Mouse (Mus musculus) limb, embryonic 14.5 days (tissue): ENCODE data around the gene Cyth1. TPM values are rescaled to one million over a fixed set of nuclear protein-coding genes. Genes with fewer than 3 reads are reported as not detected.
A peak's percentile ranks its signal among the peaks of the same experiment; 100 is the strongest.

Experiments used
- ATAC-seq: fragments of 200-750 bp; cut with Nextera tagmentation; 2 replicates; pipeline ENCODE4 v1.8.0; 2017; ENCODE audit warnings: low read depth, moderate number of reproducible peaks, moderate TSS enrichment; ENCODE audit not compliant: low FRiP score
- DNase-seq: peaks from one replicate; pipeline ENCODE4 v3.0.0-alpha.2; 2015; ENCODE audit warnings: low spot score
- H3K27ac ChIP-seq: fragments of 300-500 bp; sonication (generic); replicated peaks from 2 replicates; pipeline ENCODE4 v1.5.1; 2014; ENCODE audit warnings: low read depth, mild to moderate bottlenecking, low read length, moderate library complexity, mixed read lengths
- H3K27me3 ChIP-seq: fragments of 300-500 bp; sonication (generic); 2 replicates; pipeline ENCODE4 v1.6.1; 2014; ENCODE audit warnings: low read length, mixed read lengths; ENCODE audit not compliant: control insufficient read depth, insufficient read depth
- H3K36me3 ChIP-seq: fragments of 300-500 bp; sonication (generic); 2 replicates; pipeline ENCODE4 v1.6.1; 2014; ENCODE audit warnings: mild to moderate bottlenecking, low read length, moderate library complexity, mixed read lengths; ENCODE audit not compliant: control insufficient read depth, insufficient read depth
- H3K4me1 ChIP-seq: fragments of 300-500 bp; sonication (generic); 2 replicates; pipeline ENCODE4 v1.6.1; 2014; ENCODE audit warnings: antibody characterized with exemption, low read length, mixed read lengths; ENCODE audit not compliant: control insufficient read depth, insufficient read depth
- H3K4me2 ChIP-seq: fragments of 300-500 bp; sonication (generic); replicated peaks from 2 replicates; pipeline ENCODE4 v1.6.1; 2014; ENCODE audit warnings: low read depth, mild to moderate bottlenecking, low read length, moderate library complexity; ENCODE audit not compliant: severe bottlenecking
- H3K4me3 ChIP-seq: fragments of 300-500 bp; sonication (generic); replicated peaks from 2 replicates; pipeline ENCODE4 v1.5.1; 2014; ENCODE audit warnings: low read length
- H3K9ac ChIP-seq: fragments of 300-500 bp; sonication (generic); 2 replicates; pipeline ENCODE4 v1.6.1; 2014; ENCODE audit warnings: mild to moderate bottlenecking, low read depth, low read length, moderate library complexity; ENCODE audit not compliant: severe bottlenecking
- H3K9me3 ChIP-seq: fragments of 300-500 bp; sonication (generic); 2 replicates; pipeline ENCODE4 v1.6.1; 2016; ENCODE audit warnings: low read length; ENCODE audit not compliant: control insufficient read depth
- POLR2A ChIP-seq: fragments of 200-500 bp; IDR thresholded peaks from 2 replicates; pipeline ENCODE4 v1.8.0; 2012; ENCODE audit warnings: inconsistent platforms, mild to moderate bottlenecking, moderate library complexity, borderline replicate concordance; ENCODE audit not compliant: insufficient read depth, insufficient read length; ENCODE audit errors: extremely low read depth
- WGBS: fragments of 180-500 bp; shearing (Covaris S2); extraction: QIAGEN DNeasy Blood & Tissue Kit; methylation state at CpG from one replicate; pipeline ENCODE4 v1.1.7; 2014; 5-methylcytosine and 5-hydroxymethylcytosine counted together
- polyA plus RNA-seq, 2 experiments: library from polyadenylated mRNA; depleted of rRNA in 1 of 2; stranded (reverse) in 1 of 2; unstranded in 1 of 2; fragments of >200 nt; fragmentation: Nextera tagmentation in 1 of 2; extraction: Ambion mirVana in 1 of 2; gene quantifications; 2 replicates each; pipeline versions ENCODE4 v1.2.1 to v1.2.3; 2012 to 2014

Gene Cyth1
- polyA plus RNA-seq, 2 experiments: 13.5 to 22.3 TPM

DNA sequence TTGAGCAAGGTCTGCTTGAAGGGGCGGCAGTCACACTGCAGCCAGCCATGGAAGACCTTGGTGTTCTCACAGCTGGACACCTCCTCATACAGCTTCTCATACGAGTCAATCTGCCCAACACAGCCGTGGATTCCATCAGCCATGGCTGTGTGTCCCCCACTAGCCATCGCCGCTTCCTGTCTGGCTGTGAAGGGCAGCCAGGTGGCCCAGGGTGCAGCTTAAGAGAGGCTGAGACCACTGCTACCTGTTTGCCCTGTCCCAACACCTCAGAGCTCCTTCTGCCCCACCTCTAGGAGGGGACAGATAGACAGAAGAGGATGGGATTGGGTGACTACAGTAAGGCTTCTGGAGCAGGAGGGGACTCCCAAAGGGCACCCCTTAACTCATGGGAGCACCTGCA lies 145.0 kb downstream of the Cyth1 start:
- ATAC-seq: no peak
- no peak overlapping the region for H3K9ac ChIP-seq

DNA sequence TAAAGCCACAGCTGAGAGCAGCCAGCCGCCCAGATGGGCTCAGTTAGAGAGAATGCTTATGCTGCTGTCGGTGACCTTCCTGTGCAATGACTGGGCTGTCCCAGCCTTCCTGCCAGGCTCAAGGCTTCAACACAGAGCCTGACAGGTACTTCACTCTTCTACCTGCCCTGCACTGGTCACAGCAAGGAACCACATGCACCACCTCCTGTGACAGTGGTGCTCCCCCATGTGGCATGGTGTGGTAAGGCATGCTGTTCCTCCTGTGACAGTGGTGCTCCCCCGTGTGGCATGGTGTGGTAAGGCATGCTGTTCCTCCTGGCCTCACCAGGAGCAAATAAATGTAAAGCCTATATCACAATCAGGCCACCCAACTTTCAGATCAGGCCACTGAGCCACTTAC lies 145.6 kb downstream of the Cyth1 start:
- Histone ChIP-seq H3K27ac (no peak overlapping the region), H3K4me1 (no peaks in the 10 kb centered on the region), H3K4me3 (no peak overlapping the region), H3K36me3 (no peaks in the 10 kb centered on the region), H3K9me3 (no peaks in the 10 kb centered on the region), H3K27me3 (no peaks in the 10 kb centered on the region), H3K4me2 (no peak overlapping the region), H3K9ac (no peak overlapping the region)
- no peak for TF ChIP-seq POLR2A
- DNase-seq (peak; percentile 64), ATAC-seq (peak; percentile 23; the same call in 1 of the 2 replicates)
- WGBS: 58% methylated on average over 3 of the region's 3 CpGs

More for the DNA sequence above, 145.0 kb downstream of the Cyth1 start:
- DNase-seq: no peak
- H3K27me3 ChIP-seq: no peaks in the 10 kb centered on the region
- no peaks in the 10 kb centered on the region for H3K4me1 ChIP-seq
- no peak for TF ChIP-seq POLR2A
- H3K27ac ChIP-seq: no peak overlapping the region
- no peaks in the 10 kb centered on the region for H3K36me3 ChIP-seq
- WGBS: 89% methylated on average over 5 of the region's 5 CpGs
- H3K4me2 ChIP-seq: no peak overlapping the region
- no peaks in the 10 kb centered on the region for H3K9me3 ChIP-seq
- H3K4me3 ChIP-seq: no peak overlapping the region

- H3K4me2 ChIP-seq: no peak overlapping the region
- no peak overlapping the region for H3K9ac ChIP-seq
- no peaks in the 10 kb centered on the region for H3K27me3 ChIP-seq
- H3K4me3 ChIP-seq: no peak overlapping the region
- 51% methylated on average over 9 of the region's 9 CpGs for WGBS
- no peak for ATAC-seq
- no peak for DNase-seq
- no peaks in the 10 kb centered on the region for H3K4me1 ChIP-seq
- H3K36me3 ChIP-seq: no peaks in the 10 kb centered on the region
- TF ChIP-seq POLR2A: no peak
- no peaks in the 10 kb centered on the region for H3K9me3 ChIP-seq
- no peak overlapping the region for H3K27ac ChIP-seq
Measured at GRCm38 (mm10) chr11:118101133-118101532, 147.3 kb downstream of the Cyth1 start.

GRCm38 (mm10) chr11:118096736-118097135 lies 151.7 kb downstream of the Cyth1 start:
- H3K4me3 ChIP-seq: no peak overlapping the region
- TF ChIP-seq POLR2A: no peak
- DNase-seq: no peak

DNA sequence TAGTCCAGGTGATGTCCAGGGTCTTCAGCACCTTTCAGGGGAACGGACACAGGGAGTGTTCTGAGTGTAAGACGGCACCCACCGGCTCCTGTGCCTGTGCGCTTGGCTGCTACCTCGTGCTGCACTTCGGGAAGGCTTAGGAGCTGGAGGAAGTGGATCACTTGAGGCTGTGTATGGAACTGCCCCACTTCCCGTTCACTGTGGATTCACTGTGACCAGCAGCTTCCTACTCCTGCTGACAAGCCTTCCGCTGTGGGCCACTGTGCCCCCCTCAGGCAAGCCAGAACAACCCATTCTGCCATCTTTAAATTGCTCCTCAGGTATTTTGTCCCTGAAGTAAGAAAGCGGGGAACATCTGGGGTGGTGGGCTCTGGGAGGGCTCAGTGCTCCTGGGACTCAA lies 153.4 kb downstream of the Cyth1 start:
- WGBS: 83% methylated on average over 9 of the region's 9 CpGs
- Histone ChIP-seq H3K27ac (no peak overlapping the region), H3K4me1 (no peaks in the 10 kb centered on the region), H3K9me3 (no peaks in the 10 kb centered on the region), H3K4me3 (no peak overlapping the region), H3K4me2 (no peak overlapping the region), H3K27me3 (no peaks in the 10 kb centered on the region), H3K36me3 (no peaks in the 10 kb centered on the region), H3K9ac (no peak overlapping the region)
- ATAC-seq: no peak
- no peak for TF ChIP-seq POLR2A
- DNase-seq: no peak

More at GRCm38 (mm10) chr11:118096736-118097135, 151.7 kb downstream of the Cyth1 start:
- H3K4me2 ChIP-seq: no peak overlapping the region
- no peak overlapping the region for H3K9ac ChIP-seq
- no peaks in the 10 kb centered on the region for H3K9me3 ChIP-seq
- H3K27ac ChIP-seq: no peak overlapping the region
- H3K27me3 ChIP-seq: no peaks in the 10 kb centered on the region
- no peak for ATAC-seq
- no peaks in the 10 kb centered on the region for H3K4me1 ChIP-seq
- H3K36me3 ChIP-seq: no peaks in the 10 kb centered on the region
- WGBS: 64% methylated on average over 2 of the region's 2 CpGs

DNA sequence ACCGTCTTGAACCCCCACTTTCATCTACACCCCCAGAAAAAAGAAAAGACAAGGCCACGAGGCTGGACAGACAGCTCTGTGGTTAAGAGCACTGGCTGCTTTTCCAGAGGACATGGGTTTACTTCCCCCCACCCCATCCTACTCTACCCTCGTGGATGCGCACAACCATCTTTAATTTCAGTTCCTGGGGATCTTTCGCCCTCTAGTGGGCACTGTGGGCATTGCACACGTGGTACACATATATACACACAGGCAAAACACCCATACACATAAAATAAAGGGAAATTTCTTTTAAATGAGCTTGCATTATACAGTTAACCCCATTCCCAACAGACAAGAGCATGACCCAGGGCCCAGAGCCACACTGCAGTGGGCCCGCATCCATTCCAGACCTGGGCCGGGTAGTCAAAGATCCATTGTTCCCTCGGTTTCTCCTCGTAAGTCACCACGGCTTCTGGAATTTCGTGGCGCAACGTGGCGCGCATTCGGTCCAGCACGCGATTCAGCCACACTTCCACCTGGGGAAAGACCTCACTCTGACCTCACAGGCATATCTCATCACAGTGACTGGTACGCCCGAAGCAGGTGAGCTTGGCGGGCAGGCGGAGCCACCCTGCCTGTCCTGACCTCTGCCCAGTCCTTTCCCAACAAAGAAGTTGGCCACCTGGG lies 157.3 kb downstream of the Cyth1 start:
- no peaks in the 10 kb centered on the region for H3K36me3 ChIP-seq
- 86% methylated on average over 23 of the region's 23 CpGs for WGBS

More for the DNA sequence above, 157.3 kb downstream of the Cyth1 start:
- Histone ChIP-seq H3K9me3 (no peaks in the 10 kb centered on the region), H3K9ac (no peak overlapping the region), H3K27ac (no peak overlapping the region), H3K4me2 (no peak overlapping the region), H3K4me1 (no peaks in the 10 kb centered on the region), H3K4me3 (no peak overlapping the region), H3K27me3 (no peaks in the 10 kb centered on the region)
- DNase-seq (no peak), ATAC-seq (no peak)
- no peak for TF ChIP-seq POLR2A
